Mouse (Mus musculus): ENCODE results near the gene Rnh1. TPM values are rescaled to one million over a fixed set of nuclear protein-coding genes. Genes with fewer than 3 reads are reported as not detected.

The Rnh1 gene
- polyA plus RNA-seq, 1 experiment from 2014 or later, result 72.4 TPM

GRCm38 (mm10) chr7:141173323-141173850 is 730 bp upstream of the Rnh1 start:
- no peaks in the 10 kb centered on the region for H3K36me3 ChIP-seq
- WGBS, result 89% methylated on average over 5 of the region's 5 CpGs
- H3K9me3 ChIP-seq, result no peaks in the 10 kb centered on the region
- peak overlapping the region; percentile 96 for H3K27ac ChIP-seq
- H3K4me1 ChIP-seq (replicated peaks), result peaks cover 25% of the 10 kb centered on the region
- peak overlapping the region; percentile 66 for H3K4me3 ChIP-seq
- peaks cover 5% of the 10 kb centered on the region; the same call in 1 of the 2 replicates for H3K27me3 ChIP-seq (ENCODE audit: insufficient read depth, poor library complexity, severe bottlenecking)
- no peak for DNase-seq (ENCODE audit: low spot score)

- H3K4me1 ChIP-seq (replicated peaks), result peaks cover 35% of the 10 kb centered on the region
- no peak for DNase-seq (ENCODE audit: low spot score)
Measured at GRCm38 (mm10) chr7:141169866-141170265, 2.8 kb downstream of the Rnh1 start.

GRCm38 (mm10) chr7:141169300-141169699 is 3.4 kb downstream of the Rnh1 start:
- Histone ChIP-seq H3K27ac (no peak overlapping the region), H3K36me3 (peaks cover 19% of the 10 kb centered on the region), H3K27me3 (ENCODE audit: insufficient read depth, poor library complexity, severe bottlenecking) (peaks cover 5% of the 10 kb centered on the region; the same call in 1 of the 2 replicates), H3K9me3 (no peaks in the 10 kb centered on the region), H3K4me1 (replicated peaks) (peaks cover 35% of the 10 kb centered on the region), H3K4me3 (no peak overlapping the region)
- WGBS, result 88% methylated on average over 1 of the region's 1 CpGs
- DNase-seq (ENCODE audit: low spot score), result no peak

More at GRCm38 (mm10) chr7:141169866-141170265, 2.8 kb downstream of the Rnh1 start:
- peaks cover 5% of the 10 kb centered on the region; the same call in 1 of the 2 replicates for H3K27me3 ChIP-seq (ENCODE audit: insufficient read depth, poor library complexity, severe bottlenecking)
- no peak overlapping the region for H3K27ac ChIP-seq
- H3K36me3 ChIP-seq, result peaks cover 13% of the 10 kb centered on the region
- no peak overlapping the region for H3K4me3 ChIP-seq
- H3K9me3 ChIP-seq, result no peaks in the 10 kb centered on the region

- peak overlapping the region; percentile 79 for H3K27ac ChIP-seq
- DNase-seq (ENCODE audit: low spot score), result peak; percentile 43
- H3K9me3 ChIP-seq, result no peaks in the 10 kb centered on the region
- peaks cover 5% of the 10 kb centered on the region; the same call in 1 of the 2 replicates for H3K27me3 ChIP-seq (ENCODE audit: insufficient read depth, poor library complexity, severe bottlenecking)
- peaks cover 34% of the 10 kb centered on the region for H3K4me1 ChIP-seq (replicated peaks)
- H3K4me3 ChIP-seq, result peak overlapping the region; percentile 49
- H3K36me3 ChIP-seq, result peaks cover 26% of the 10 kb centered on the region
- 3% methylated on average over 22 of the region's 22 CpGs for WGBS
Measured at GRCm38 (mm10) chr7:141168518-141168953, 4.1 kb downstream of the Rnh1 start.

GRCm38 (mm10) chr7:141167901-141168517 is 4.6 kb downstream of the Rnh1 start:
- Histone ChIP-seq H3K27me3 (ENCODE audit: insufficient read depth, poor library complexity, severe bottlenecking) (peaks cover 5% of the 10 kb centered on the region; the same call in 1 of the 2 replicates), H3K36me3 (peaks cover 31% of the 10 kb centered on the region), H3K9me3 (no peaks in the 10 kb centered on the region), H3K4me1 (replicated peaks) (peaks cover 29% of the 10 kb centered on the region), H3K27ac (peak overlapping the region; percentile 79), H3K4me3 (peak overlapping the region; percentile 49)
- DNase-seq (ENCODE audit: low spot score), result no peak
- 17% methylated on average over 7 of the region's 7 CpGs for WGBS

- 90% methylated on average over 6 of the region's 6 CpGs for WGBS
- DNase-seq (ENCODE audit: low spot score), result no peak
Measured at GRCm38 (mm10) chr7:141164850-141165249, 7.8 kb downstream of the Rnh1 start.

GRCm38 (mm10) chr7:141164397-141164796 is 8.3 kb downstream of the Rnh1 start:
- no peak for DNase-seq (ENCODE audit: low spot score)
- Histone ChIP-seq H3K36me3 (peaks cover 66% of the 10 kb centered on the region), H3K4me1 (replicated peaks) (peaks cover 20% of the 10 kb centered on the region), H3K27me3 (ENCODE audit: insufficient read depth, poor library complexity, severe bottlenecking) (peaks cover 4% of the 10 kb centered on the region; the same call in 1 of the 2 replicates), H3K4me3 (no peak overlapping the region), H3K27ac (no peak overlapping the region), H3K9me3 (no peaks in the 10 kb centered on the region)
- WGBS, result 95% methylated on average over 7 of the region's 7 CpGs

More at GRCm38 (mm10) chr7:141164850-141165249, 7.8 kb downstream of the Rnh1 start:
- H3K27me3 ChIP-seq (ENCODE audit: insufficient read depth, poor library complexity, severe bottlenecking), result peaks cover 5% of the 10 kb centered on the region; the same call in 1 of the 2 replicates
- H3K4me3 ChIP-seq, result no peak overlapping the region
- peaks cover 62% of the 10 kb centered on the region for H3K36me3 ChIP-seq
- no peaks in the 10 kb centered on the region for H3K9me3 ChIP-seq
- H3K27ac ChIP-seq, result no peak overlapping the region
- peaks cover 20% of the 10 kb centered on the region for H3K4me1 ChIP-seq (replicated peaks)

- Histone ChIP-seq H3K4me1 (replicated peaks) (no peaks in the 10 kb centered on the region), H3K27me3 (ENCODE audit: insufficient read depth, poor library complexity, severe bottlenecking) (no peaks in the 10 kb centered on the region), H3K27ac (no peak overlapping the region), H3K9me3 (no peaks in the 10 kb centered on the region), H3K4me3 (no peak overlapping the region), H3K36me3 (peaks cover 89% of the 10 kb centered on the region)
- DNase-seq (ENCODE audit: low spot score), result no peak
- 91% methylated on average over 9 of the region's 9 CpGs for WGBS
Measured at GRCm38 (mm10) chr7:141155362-141155761, 17.3 kb downstream of the Rnh1 start.

- H3K4me3 ChIP-seq, result no peak overlapping the region
- peaks cover 86% of the 10 kb centered on the region for H3K36me3 ChIP-seq
- H3K9me3 ChIP-seq, result no peaks in the 10 kb centered on the region
- no peak for DNase-seq (ENCODE audit: low spot score)
- no peaks in the 10 kb centered on the region for H3K27me3 ChIP-seq (ENCODE audit: insufficient read depth, poor library complexity, severe bottlenecking)
- WGBS, result 83% methylated on average over 4 of the region's 4 CpGs
- H3K4me1 ChIP-seq (replicated peaks), result no peaks in the 10 kb centered on the region
- no peak overlapping the region for H3K27ac ChIP-seq
Measured at GRCm38 (mm10) chr7:141148639-141149038, 24.0 kb downstream of the Rnh1 start.

GRCm38 (mm10) chr7:141147044-141147443 is 25.6 kb downstream of the Rnh1 start:
- no peak overlapping the region for H3K4me3 ChIP-seq
- no peak for DNase-seq (ENCODE audit: low spot score)
- H3K36me3 ChIP-seq, result peaks cover 85% of the 10 kb centered on the region
- no peak overlapping the region for H3K27ac ChIP-seq
- WGBS, result 92% methylated on average over 6 of the region's 6 CpGs
- H3K27me3 ChIP-seq (ENCODE audit: insufficient read depth, poor library complexity, severe bottlenecking), result no peaks in the 10 kb centered on the region
- no peaks in the 10 kb centered on the region for H3K4me1 ChIP-seq (replicated peaks)
- no peaks in the 10 kb centered on the region for H3K9me3 ChIP-seq

GRCm38 (mm10) chr7:141146043-141146595 is 26.5 kb downstream of the Rnh1 start:
- Histone ChIP-seq H3K27ac (no peak overlapping the region), H3K36me3 (peaks cover 84% of the 10 kb centered on the region), H3K27me3 (ENCODE audit: insufficient read depth, poor library complexity, severe bottlenecking) (no peaks in the 10 kb centered on the region), H3K9me3 (no peaks in the 10 kb centered on the region), H3K4me3 (no peak overlapping the region), H3K4me1 (replicated peaks) (no peaks in the 10 kb centered on the region)
- no peak for DNase-seq (ENCODE audit: low spot score)
- WGBS, result 94% methylated on average over 12 of the region's 12 CpGs

- no peak for DNase-seq (ENCODE audit: low spot score)
- Histone ChIP-seq H3K9me3 (no peaks in the 10 kb centered on the region), H3K36me3 (peaks cover 81% of the 10 kb centered on the region), H3K27ac (no peak overlapping the region), H3K4me1 (replicated peaks) (no peaks in the 10 kb centered on the region), H3K27me3 (ENCODE audit: insufficient read depth, poor library complexity, severe bottlenecking) (no peaks in the 10 kb centered on the region), H3K4me3 (no peak overlapping the region)
- 66% methylated on average over 1 of the region's 1 CpGs for WGBS
Measured at GRCm38 (mm10) chr7:141145403-141145802, 27.3 kb downstream of the Rnh1 start.

GRCm38 (mm10) chr7:141144650-141145049 is 28.0 kb downstream of the Rnh1 start:
- Histone ChIP-seq H3K4me3 (no peak overlapping the region), H3K27me3 (ENCODE audit: insufficient read depth, poor library complexity, severe bottlenecking) (no peaks in the 10 kb centered on the region), H3K9me3 (no peaks in the 10 kb centered on the region), H3K4me1 (replicated peaks) (no peaks in the 10 kb centered on the region), H3K36me3 (peaks cover 87% of the 10 kb centered on the region), H3K27ac (no peak overlapping the region)
- WGBS, result 97% methylated on average over 3 of the region's 3 CpGs
- no peak for DNase-seq (ENCODE audit: low spot score)
